Mouse (Mus musculus) retina, postnatal 7 days (tissue): ENCODE data around the gene Dcbld2.

Source experiments
- DNase-seq: peaks from one replicate; pipeline ENCODE4 v3.0.0-alpha.2; 2012; ENCODE audit warnings: low read depth, low spot score

Gene Dcbld2

GRCm38 (mm10) chr16:58487861-58488260, 79.6 kb downstream of the Dcbld2 start:
- no peak for DNase-seq

- no peak for DNase-seq
Measured at GRCm38 (mm10) chr16:58496791-58497190, 88.5 kb downstream of the Dcbld2 start.

- no peak for DNase-seq
Measured at GRCm38 (mm10) chr16:58497886-58498713, 89.9 kb downstream of the Dcbld2 start.

- no peak for DNase-seq
Measured at GRCm38 (mm10) chr16:58499172-58499584, 90.9 kb downstream of the Dcbld2 start.

GRCm38 (mm10) chr16:58499650-58500049, 91.4 kb downstream of the Dcbld2 start:
- no peak for DNase-seq

- no peak for DNase-seq
Measured at GRCm38 (mm10) chr16:58501760-58502301, 93.6 kb downstream of the Dcbld2 start.

GRCm38 (mm10) chr16:58502566-58502965, 94.3 kb downstream of the Dcbld2 start:
- no peak for DNase-seq

- DNase-seq = no peak
Measured at GRCm38 (mm10) chr16:58504945-58505344, 96.7 kb downstream of the Dcbld2 start.

- no peak for DNase-seq
Measured at GRCm38 (mm10) chr16:58512181-58512761, 104.0 kb downstream of the Dcbld2 start.

GRCm38 (mm10) chr16:58512887-58513286, 104.6 kb downstream of the Dcbld2 start:
- no peak for DNase-seq

GRCm38 (mm10) chr16:58513755-58514154, 105.5 kb downstream of the Dcbld2 start:
- DNase-seq = no peak

- DNase-seq = no peak
Measured at GRCm38 (mm10) chr16:58514565-58514964, 106.3 kb downstream of the Dcbld2 start.

GRCm38 (mm10) chr16:58516161-58516560, 107.9 kb downstream of the Dcbld2 start:
- DNase-seq = no peak

- no peak for DNase-seq
Measured at GRCm38 (mm10) chr16:58516960-58517798, 108.9 kb downstream of the Dcbld2 start.
